Mouse (Mus musculus) liver, postnatal 0 days (tissue): Measurements from ENCODE around the gene BC024978.

Experiments used
- CTCF ChIP-seq: sonication (generic); IDR thresholded peaks from 2 replicates; pipeline ENCODE4 v1.5.1; 2016; ENCODE audit warnings: antibody characterized with exemption, low read depth
- EP300 ChIP-seq: IDR thresholded peaks from 2 replicates; pipeline ENCODE4 v1.6.1; 2016; ENCODE audit warnings: antibody characterized with exemption, low read depth, mild to moderate bottlenecking

GRCm38 (mm10) chr7:27192434-27192833 is 3.1 kb upstream of the BC024978 start:
- TF ChIP-seq CTCF (no peak), EP300 (no peak)
